Mouse (Mus musculus): ENCODE results near the gene Gpr158. TPM values are rescaled to one million over a fixed set of nuclear protein-coding genes. Genes with fewer than 3 reads are reported as not detected.

The Gpr158 gene
- polyA plus RNA-seq, 1 experiment from 2014 or later, result 0.03 TPM

DNA sequence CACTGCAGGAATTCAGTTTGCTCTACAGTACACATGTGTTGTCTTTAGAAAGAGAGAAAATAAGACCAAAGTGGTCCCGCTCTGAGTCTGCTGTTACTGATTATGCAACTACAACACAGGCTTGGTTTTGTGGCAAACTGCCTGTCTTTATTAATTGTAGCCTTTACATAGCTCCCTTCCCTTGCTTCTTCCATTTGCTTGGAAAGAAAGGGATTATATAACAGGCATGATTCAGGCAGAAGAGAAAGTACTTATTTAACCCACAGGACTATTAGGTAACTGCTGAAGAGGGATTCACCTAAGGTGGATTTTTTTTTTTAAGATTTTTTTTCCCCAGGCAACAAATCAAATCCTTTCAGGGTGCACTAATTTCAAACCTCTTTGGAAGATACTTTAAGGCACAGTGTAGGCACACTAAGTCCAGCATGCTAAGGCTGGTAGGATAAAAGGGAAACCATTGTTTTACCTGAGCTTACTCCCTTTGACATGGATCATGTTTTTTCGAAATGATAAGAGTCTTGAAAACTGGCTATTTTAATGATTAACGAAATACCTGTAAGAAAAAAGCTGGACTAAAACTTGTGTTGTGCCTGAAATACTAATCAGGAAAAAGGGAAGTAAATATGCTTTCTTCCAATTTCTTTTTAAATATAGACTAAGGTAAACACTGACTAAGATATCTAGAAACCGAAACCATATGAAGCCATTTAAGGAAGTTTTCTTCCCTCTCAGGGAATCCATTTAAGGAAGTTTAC lies 308.9 kb downstream of the Gpr158 start:
- no peaks in the 10 kb centered on the region for H3K4me1 ChIP-seq (replicated peaks)
- H3K4me2 ChIP-seq (replicated peaks), result no peak overlapping the region
- 73% methylated on average over 4 of the region's 4 CpGs for whole genome bisulfite sequencing
- H3K4me3 ChIP-seq (replicated peaks), result no peak overlapping the region
- no peak overlapping the region for H3K27ac ChIP-seq
- H3K36me3 ChIP-seq, result no peaks in the 10 kb centered on the region
- no peaks in the 10 kb centered on the region for H3K27me3 ChIP-seq (replicated peaks)
- ATAC-seq, result peak; percentile 49
- no peaks in the 10 kb centered on the region for H3K9me3 ChIP-seq
- no peak overlapping the region for H3K9ac ChIP-seq

DNA sequence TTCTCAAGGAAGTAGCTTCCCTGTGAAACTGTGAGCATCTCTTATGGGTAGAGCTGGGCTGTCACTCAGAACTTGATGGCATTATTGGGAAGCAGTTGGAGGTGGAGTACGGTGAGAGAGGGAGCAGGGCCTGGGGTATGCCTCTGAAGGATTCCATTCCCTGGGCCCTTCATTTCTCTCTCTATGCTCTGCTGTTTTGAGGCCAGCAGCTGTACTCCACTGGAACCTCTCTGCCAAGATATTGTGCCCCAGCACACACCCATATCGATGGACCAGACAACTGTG lies 309.4 kb downstream of the Gpr158 start:
- Histone ChIP-seq H3K4me1 (replicated peaks) (no peaks in the 10 kb centered on the region), H3K9ac (no peak overlapping the region), H3K4me3 (replicated peaks) (no peak overlapping the region), H3K4me2 (replicated peaks) (no peak overlapping the region), H3K9me3 (no peaks in the 10 kb centered on the region), H3K36me3 (no peaks in the 10 kb centered on the region), H3K27me3 (replicated peaks) (no peaks in the 10 kb centered on the region), H3K27ac (no peak overlapping the region)
- 70% methylated on average over 2 of the region's 2 CpGs for WGBS
- ATAC-seq, result peak; percentile 47

DNA sequence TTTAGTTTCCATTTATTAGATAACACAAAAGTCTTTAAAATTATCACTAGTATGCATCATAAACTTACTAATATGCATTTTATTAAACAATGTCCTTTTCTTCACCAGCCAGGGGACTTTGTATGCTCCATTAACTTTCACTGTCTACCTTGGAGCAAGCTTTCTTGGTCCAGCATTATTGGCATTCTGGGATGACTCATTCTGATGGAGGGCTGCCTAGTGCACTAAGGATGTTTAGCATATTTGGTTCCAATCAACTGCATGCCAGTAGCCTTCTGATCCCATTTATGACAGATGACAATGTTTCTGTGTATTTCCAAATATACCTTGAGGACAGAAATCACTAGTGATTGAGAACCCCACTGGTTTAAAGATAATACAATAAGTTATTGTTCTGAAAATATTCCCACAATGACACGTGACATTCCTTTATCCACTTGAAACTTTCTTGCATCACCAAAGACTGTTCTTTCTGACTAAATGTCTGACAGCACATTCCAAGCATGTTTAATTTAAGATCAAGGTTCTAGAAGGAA lies 313.5 kb downstream of the Gpr158 start:
- Histone ChIP-seq H3K4me1 (replicated peaks) (no peaks in the 10 kb centered on the region), H3K36me3 (no peaks in the 10 kb centered on the region), H3K9me3 (no peaks in the 10 kb centered on the region), H3K9ac (no peak overlapping the region), H3K27me3 (replicated peaks) (no peaks in the 10 kb centered on the region), H3K4me2 (replicated peaks) (no peak overlapping the region), H3K27ac (no peak overlapping the region), H3K4me3 (replicated peaks) (no peak overlapping the region)
- WGBS, result 79% methylated on average over 1 of the region's 1 CpGs
- no peak for ATAC-seq

DNA sequence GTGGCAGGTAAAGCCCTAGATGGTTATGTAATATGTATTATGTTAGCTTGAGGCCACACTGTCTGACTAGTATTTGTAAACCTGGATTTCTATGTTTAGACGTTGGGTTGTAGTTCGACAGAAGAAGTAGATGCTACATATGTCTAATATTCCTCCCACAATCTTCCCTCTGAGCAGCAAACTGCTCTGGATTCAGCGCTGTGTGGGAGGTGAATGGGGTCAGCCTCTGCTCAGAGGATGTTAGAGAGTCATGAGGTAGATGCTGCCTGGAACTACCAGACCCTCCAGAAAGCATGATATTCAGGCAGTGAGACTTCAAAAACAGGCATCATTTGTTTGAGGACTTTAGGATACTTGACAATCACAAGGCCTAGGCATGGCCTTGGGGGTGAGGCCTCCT lies 317.4 kb downstream of the Gpr158 start:
- no peaks in the 10 kb centered on the region for H3K36me3 ChIP-seq
- no peaks in the 10 kb centered on the region for H3K9me3 ChIP-seq
- no peaks in the 10 kb centered on the region for H3K4me1 ChIP-seq (replicated peaks)
- H3K9ac ChIP-seq, result no peak overlapping the region
- no peak overlapping the region for H3K27ac ChIP-seq
- H3K4me2 ChIP-seq (replicated peaks), result no peak overlapping the region
- 70% methylated on average over 3 of the region's 3 CpGs for WGBS
- H3K27me3 ChIP-seq (replicated peaks), result no peaks in the 10 kb centered on the region
- no peak overlapping the region for H3K4me3 ChIP-seq (replicated peaks)
- no peak for ATAC-seq

DNA sequence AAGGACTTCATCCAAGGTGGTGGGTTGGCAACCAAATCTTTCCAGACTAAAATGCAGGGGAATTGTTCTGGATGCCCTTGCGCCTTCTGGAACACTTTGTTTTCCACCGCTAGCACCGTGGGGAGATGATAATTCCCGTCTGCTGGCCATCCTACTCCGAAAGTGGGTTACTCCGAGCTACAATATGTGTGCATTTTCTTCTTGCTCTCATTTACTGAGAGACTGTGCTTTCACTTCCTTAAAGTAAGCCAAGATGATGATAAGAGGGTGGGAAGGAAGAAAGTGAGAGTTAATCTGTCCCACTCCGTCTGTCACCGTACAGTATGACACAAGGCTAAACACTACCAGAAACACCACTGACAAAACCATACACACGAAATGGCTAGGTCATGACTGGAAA lies 325.8 kb downstream of the Gpr158 start:
- H3K4me2 ChIP-seq (replicated peaks), result no peak overlapping the region
- H3K4me3 ChIP-seq (replicated peaks), result no peak overlapping the region
- 86% methylated on average over 9 of the region's 9 CpGs for WGBS
- no peaks in the 10 kb centered on the region for H3K9me3 ChIP-seq
- H3K4me1 ChIP-seq (replicated peaks), result no peaks in the 10 kb centered on the region
- H3K27me3 ChIP-seq (replicated peaks), result no peaks in the 10 kb centered on the region
- no peak overlapping the region for H3K27ac ChIP-seq
- no peaks in the 10 kb centered on the region for H3K36me3 ChIP-seq
- H3K9ac ChIP-seq, result no peak overlapping the region
- ATAC-seq, result no peak

DNA sequence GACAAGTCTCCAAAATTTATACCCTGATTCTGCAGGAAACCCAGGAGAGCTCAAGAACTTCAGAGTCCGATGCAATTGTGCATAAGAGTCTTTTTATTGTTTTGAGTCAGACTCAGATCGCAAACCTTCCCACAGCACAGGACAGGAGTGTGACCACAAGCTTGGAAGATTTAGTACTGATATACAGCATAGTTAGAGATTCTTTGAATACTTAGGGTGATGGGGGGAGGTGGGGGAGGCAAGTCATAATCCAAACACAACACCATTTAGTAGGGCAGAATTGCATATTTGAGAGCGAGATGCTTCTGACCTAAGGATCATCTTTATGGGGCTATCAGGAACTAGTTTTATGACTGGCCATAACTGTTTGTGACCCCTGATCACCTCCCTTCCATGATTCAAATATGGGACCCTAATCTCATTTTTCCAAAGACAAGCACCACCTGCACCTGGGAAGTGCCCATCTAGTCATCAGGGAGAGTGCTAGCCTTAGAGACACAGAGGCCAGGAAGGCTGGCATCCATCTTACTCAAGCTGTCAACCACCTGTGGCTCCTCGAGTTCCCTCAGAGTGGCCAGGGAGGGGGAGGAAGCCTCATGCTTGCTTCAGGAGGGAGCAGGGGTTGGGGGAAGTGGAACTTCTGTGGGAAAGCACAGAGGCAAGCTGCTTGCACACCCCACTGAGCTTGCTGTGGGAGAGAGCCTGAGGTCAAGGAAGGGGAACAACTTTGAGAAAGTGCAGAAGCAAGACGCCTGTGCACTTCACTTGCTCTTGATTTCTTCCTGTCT lies 326.7 kb downstream of the Gpr158 start:
- no peak for ATAC-seq
- Histone ChIP-seq H3K9ac (no peak overlapping the region), H3K36me3 (no peaks in the 10 kb centered on the region), H3K9me3 (no peaks in the 10 kb centered on the region), H3K4me3 (replicated peaks) (no peak overlapping the region), H3K27me3 (replicated peaks) (no peaks in the 10 kb centered on the region), H3K27ac (no peak overlapping the region), H3K4me2 (replicated peaks) (no peak overlapping the region), H3K4me1 (replicated peaks) (no peaks in the 10 kb centered on the region)
- WGBS, result 41% methylated on average over 5 of the region's 5 CpGs

DNA sequence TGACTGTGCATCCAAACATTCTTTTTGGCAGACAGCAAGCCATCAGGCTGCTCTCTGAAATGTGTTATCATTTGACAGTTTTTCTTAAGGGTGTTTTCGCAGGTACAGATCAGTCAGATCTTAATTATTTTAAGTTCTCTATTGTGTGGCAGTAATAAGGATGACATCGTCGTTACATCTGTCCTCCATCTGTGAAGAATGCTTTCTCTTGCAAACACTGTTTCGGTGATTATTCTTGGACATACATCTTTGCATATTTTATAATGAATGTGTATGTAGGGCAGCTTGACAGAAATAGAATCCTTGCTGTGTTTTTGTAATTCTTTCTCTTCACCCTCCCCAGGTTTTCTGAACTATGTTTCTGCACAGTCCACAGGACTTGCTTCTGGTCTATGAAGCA lies 360.7 kb downstream of the Gpr158 start:
- Histone ChIP-seq H3K4me2 (replicated peaks) (no peak overlapping the region), H3K36me3 (no peaks in the 10 kb centered on the region), H3K27ac (no peak overlapping the region), H3K4me1 (replicated peaks) (no peaks in the 10 kb centered on the region), H3K4me3 (replicated peaks) (no peak overlapping the region), H3K9me3 (no peaks in the 10 kb centered on the region), H3K9ac (no peak overlapping the region), H3K27me3 (replicated peaks) (no peaks in the 10 kb centered on the region)
- 89% methylated on average over 4 of the region's 4 CpGs for WGBS
- ATAC-seq, result no peak

DNA sequence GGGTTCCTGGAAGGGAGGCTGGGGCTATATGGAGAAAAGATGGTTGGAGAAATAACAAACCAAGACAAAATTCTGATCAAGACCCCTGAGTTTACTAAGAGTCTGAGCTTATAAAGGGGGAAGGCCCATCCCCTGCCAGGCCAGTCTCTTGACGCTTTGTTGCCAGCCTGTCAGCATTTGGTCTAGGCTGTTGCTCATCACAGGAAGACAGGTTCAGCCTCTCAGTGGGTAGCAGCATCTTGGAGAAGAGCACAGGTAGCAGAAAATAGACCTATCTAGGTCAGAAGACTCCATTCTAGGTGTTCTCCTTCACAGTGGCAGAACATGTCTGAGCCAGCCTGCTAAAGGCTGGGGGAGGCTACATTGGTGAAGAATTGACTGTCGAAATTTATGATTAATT lies 416.4 kb downstream of the Gpr158 start:
- Histone ChIP-seq H3K4me1 (replicated peaks) (no peaks in the 10 kb centered on the region), H3K27me3 (replicated peaks) (no peaks in the 10 kb centered on the region), H3K4me2 (replicated peaks) (no peak overlapping the region), H3K9me3 (no peaks in the 10 kb centered on the region), H3K9ac (no peak overlapping the region), H3K36me3 (no peaks in the 10 kb centered on the region), H3K27ac (no peak overlapping the region), H3K4me3 (replicated peaks) (no peak overlapping the region)
- ATAC-seq, result no peak
- WGBS, result 88% methylated on average over 2 of the region's 2 CpGs

DNA sequence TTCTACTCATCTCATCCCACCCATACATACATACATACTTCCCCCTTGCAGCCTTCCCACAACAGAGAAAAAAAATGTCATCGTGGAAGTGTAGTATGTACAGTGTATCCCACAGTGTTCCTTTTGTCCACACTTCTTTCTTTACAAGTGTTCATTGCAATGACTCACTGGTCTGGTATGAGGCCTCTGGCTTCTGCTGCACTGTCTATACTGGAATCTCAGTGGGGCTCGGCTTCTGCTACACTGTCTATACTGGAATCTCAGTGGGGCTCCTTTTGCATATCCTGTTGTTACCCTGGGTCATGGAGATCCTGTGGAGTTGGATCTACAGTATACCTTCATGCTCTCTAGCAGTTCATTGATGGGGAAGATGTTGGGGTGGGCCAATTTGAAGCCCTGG lies 425.8 kb downstream of the Gpr158 start:
- Histone ChIP-seq H3K9me3 (no peaks in the 10 kb centered on the region), H3K9ac (no peak overlapping the region), H3K27me3 (replicated peaks) (no peaks in the 10 kb centered on the region), H3K4me3 (replicated peaks) (no peak overlapping the region), H3K4me1 (replicated peaks) (no peaks in the 10 kb centered on the region), H3K4me2 (replicated peaks) (no peak overlapping the region), H3K27ac (no peak overlapping the region), H3K36me3 (no peaks in the 10 kb centered on the region)
- WGBS, result 75% methylated on average over 2 of the region's 2 CpGs
- no peak for ATAC-seq

DNA sequence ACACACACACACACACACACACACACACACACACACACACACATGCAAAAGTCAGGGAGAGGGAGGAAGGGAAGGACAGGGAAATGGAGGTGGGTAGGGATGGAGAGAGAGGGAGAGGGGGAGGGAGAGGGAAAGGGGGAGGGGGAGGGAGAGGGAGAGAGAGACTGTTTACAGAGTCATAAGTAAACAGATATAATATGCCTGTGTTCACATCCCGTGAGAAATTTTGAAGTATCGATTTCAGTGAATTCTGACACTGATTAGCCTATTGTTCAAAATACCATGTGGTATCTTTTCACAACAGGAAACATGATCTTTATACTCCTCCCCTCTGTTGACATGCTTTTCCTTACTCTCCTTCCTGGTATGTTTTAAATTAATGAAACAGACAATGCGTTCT lies 432.3 kb downstream of the Gpr158 start:
- ATAC-seq, result no peak

DNA sequence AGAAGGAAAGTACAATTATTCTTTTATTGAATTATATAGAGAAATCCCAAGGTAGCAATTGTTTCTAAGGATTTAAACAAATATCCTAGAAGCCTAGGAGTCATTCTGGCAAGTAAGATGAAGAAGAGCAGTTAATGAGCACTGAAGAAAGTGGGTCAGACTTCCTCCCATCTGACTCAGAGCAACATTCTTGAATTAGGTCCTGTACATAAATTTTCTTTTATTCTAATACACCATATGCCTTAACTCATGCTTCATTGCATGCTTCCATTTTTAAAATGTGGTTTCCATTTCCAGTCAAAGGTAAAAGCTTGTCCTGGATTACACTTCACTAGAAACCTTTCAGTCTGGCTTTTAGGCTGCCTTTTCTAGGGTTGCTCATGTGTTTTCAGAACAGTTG lies 432.7 kb downstream of the Gpr158 start:
- Histone ChIP-seq H3K9me3 (no peaks in the 10 kb centered on the region), H3K27ac (no peak overlapping the region), H3K36me3 (no peaks in the 10 kb centered on the region), H3K9ac (no peak overlapping the region), H3K27me3 (replicated peaks) (no peaks in the 10 kb centered on the region), H3K4me2 (replicated peaks) (no peak overlapping the region), H3K4me1 (replicated peaks) (no peaks in the 10 kb centered on the region), H3K4me3 (replicated peaks) (no peak overlapping the region)
- ATAC-seq, result no peak

More for the DNA sequence above, 432.3 kb downstream of the Gpr158 start:
- Histone ChIP-seq H3K27ac (no peak overlapping the region), H3K36me3 (no peaks in the 10 kb centered on the region), H3K9me3 (no peaks in the 10 kb centered on the region), H3K4me2 (replicated peaks) (no peak overlapping the region), H3K9ac (no peak overlapping the region), H3K27me3 (replicated peaks) (no peaks in the 10 kb centered on the region), H3K4me3 (replicated peaks) (no peak overlapping the region), H3K4me1 (replicated peaks) (no peaks in the 10 kb centered on the region)
- 59% methylated on average over 3 of the region's 3 CpGs for WGBS

DNA sequence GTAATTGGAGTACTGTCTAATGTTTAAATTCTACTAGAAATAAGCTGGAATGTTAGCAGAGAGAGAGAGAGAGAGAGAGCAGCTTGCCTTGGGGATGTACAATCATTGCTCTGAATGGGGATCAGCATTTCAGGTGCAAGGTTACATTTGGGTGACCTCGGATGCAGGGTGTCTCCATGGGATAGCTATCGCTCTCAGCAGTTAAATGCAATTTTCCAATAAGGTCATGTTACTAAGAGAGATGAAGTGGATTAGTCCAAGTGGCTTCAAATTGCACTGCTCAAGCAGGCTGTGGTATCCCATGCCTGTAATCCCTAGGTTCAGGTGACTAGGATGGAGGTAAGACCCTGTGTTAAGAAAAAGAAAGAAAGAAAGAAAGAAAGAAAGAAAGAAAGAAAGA lies 441.2 kb downstream of the Gpr158 start:
- ATAC-seq, result no peak
- 91% methylated on average over 2 of the region's 2 CpGs for WGBS

DNA sequence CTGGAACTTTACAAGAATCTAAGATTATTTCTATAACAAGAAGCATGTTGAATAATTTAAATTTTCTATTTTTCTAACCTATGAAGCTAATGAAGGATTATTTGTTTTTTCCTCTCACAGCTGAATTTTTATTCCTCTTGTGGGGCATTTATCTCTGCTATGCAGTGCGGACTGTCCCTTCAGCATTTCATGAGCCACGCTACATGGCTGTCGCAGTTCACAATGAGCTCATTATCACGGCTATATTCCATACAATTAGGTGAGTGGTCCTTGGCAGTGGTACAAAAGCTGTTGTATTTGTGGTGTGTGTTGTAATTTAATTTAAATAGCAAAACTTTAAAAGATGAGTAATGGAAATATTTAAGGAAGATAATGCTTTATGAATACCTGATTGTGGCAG lies 443.1 kb downstream of the Gpr158 start:
- Histone ChIP-seq H3K9me3 (no peaks in the 10 kb centered on the region), H3K4me3 (replicated peaks) (no peak overlapping the region), H3K9ac (no peak overlapping the region), H3K27ac (no peak overlapping the region), H3K4me1 (replicated peaks) (no peaks in the 10 kb centered on the region), H3K36me3 (no peaks in the 10 kb centered on the region), H3K27me3 (replicated peaks) (no peaks in the 10 kb centered on the region), H3K4me2 (replicated peaks) (no peak overlapping the region)
- WGBS, result 96% methylated on average over 4 of the region's 4 CpGs
- ATAC-seq, result no peak

More for the DNA sequence above, 441.2 kb downstream of the Gpr158 start:
- Histone ChIP-seq H3K9ac (no peak overlapping the region), H3K4me3 (replicated peaks) (no peak overlapping the region), H3K4me2 (replicated peaks) (no peak overlapping the region), H3K9me3 (no peaks in the 10 kb centered on the region), H3K4me1 (replicated peaks) (no peaks in the 10 kb centered on the region), H3K27me3 (replicated peaks) (no peaks in the 10 kb centered on the region), H3K27ac (no peak overlapping the region), H3K36me3 (no peaks in the 10 kb centered on the region)
